Mouse (Mus musculus) intestine, embryonic 14.5 days (tissue): ENCODE data around the gene Mbtd1. TPM values are rescaled to one million over a fixed set of nuclear protein-coding genes. Genes with fewer than 3 reads are reported as not detected.

ENCODE experiments used
- polyA plus RNA-seq: library from polyadenylated mRNA; unstranded; fragments of >200 nt; fragmentation: Nextera tagmentation; extraction: Ambion mirVana; gene quantifications from 2 replicates; pipeline ENCODE4 v1.2.1, GENCODE M21; 2014

Gene Mbtd1
- polyA plus RNA-seq, 1 experiment from 2014 or later = 20.7 TPM

Other genes starting within 250 kb of the Mbtd1 start
- gene Utp18, start 86 bp upstream of the Mbtd1 start, polyA plus RNA-seq = 28.6 and 31.6 TPM in 2 replicates
- gene Nme2, start 70.4 kb downstream of the Mbtd1 start, polyA plus RNA-seq = 270 and 272 TPM in 2 replicates
- gene Gm20390, start 82.4 kb downstream of the Mbtd1 start, polyA plus RNA-seq = 465 and 494 TPM in 2 replicates
- gene Nme1, start 82.7 kb downstream of the Mbtd1 start, polyA plus RNA-seq = 194 and 208 TPM in 2 replicates
- 50.0 and 50.9 TPM in 2 replicates for gene Spag9, start 110.2 kb downstream of the Mbtd1 start, polyA plus RNA-seq